Mouse (Mus musculus) kidney, adult 2 months (tissue): ENCODE measurements around the gene Gfm2.

ENCODE experiments used
- CTCF ChIP-seq: fragments of 200-500 bp; conservative IDR thresholded peaks from 2 replicates; pipeline ENCODE4 v1.5.1; 2011; ENCODE audit warnings: low read depth, mild to moderate bottlenecking, control low read depth, low read length, moderate library complexity, mixed read lengths; ENCODE audit not compliant: insufficient read depth, insufficient read length
- POLR2A ChIP-seq: fragments of 200-500 bp; IDR thresholded peaks from one replicate; pipeline ENCODE4 v1.6.1; 2011; ENCODE audit warnings: low read depth, low read length, control low read depth

GRCm38 (mm10) chr13:97224341-97224982 lies 86.7 kb downstream of the Gfm2 start:
- TF ChIP-seq POLR2A (no peak), CTCF (no peak)
